Mouse (Mus musculus): ENCODE results near the gene Nlk. TPM values are rescaled to one million over a fixed set of nuclear protein-coding genes. Genes with fewer than 3 reads are reported as not detected.

The Nlk gene
- 7.0 and 7.5 TPM in 2 replicates for total RNA-seq (2014; rRNA removed)
- 4.8 and 5.5 TPM in 2 replicates for polyA plus RNA-seq (2012; rRNA removed)

- no peak for TF ChIP-seq CTCF (IDR thresholded peaks at IDR 0.05; ENCODE audit: low read depth, low read length)
- peak; percentile 78; the same call in 1 of the 2 replicates for TF ChIP-seq POLR2A (IDR thresholded peaks at IDR 0.05; ENCODE audit: extremely low read depth, insufficient read depth, low read length)
- H3K9ac ChIP-seq (ENCODE audit: low read depth, low read length), result peak within 1 kb of the TSS; percentile 70
- H3K79me2 ChIP-seq (ENCODE audit: control insufficient read depth, insufficient read depth, low read length), result peaks cover 10% of the 10 kb centered on the region
- H3K27me3 ChIP-seq (ENCODE audit: control insufficient read depth, insufficient read depth, low read length), result no peaks in the 10 kb centered on the region
- peaks cover 6% of the 10 kb centered on the region; the same call in 1 of the 2 replicates for H3K4me1 ChIP-seq (ENCODE audit: control insufficient read depth, insufficient read depth, low read length)
- DNase-seq (ENCODE audit: extremely low read depth, low read depth, low spot score), result peak; percentile 93
- H3K36me3 ChIP-seq (ENCODE audit: control insufficient read depth, insufficient read depth, low read length), result no peaks in the 10 kb centered on the region
- H3K4me3 ChIP-seq (ENCODE audit: insufficient read depth, low read depth, low read length), result peak within 1 kb of the TSS; percentile 75
- 1% methylated on average over 50 of the region's 65 CpGs for WGBS
- H3K27ac ChIP-seq (replicated peaks; ENCODE audit: insufficient read depth, low read depth, low read length), result peak within 1 kb of the TSS; percentile 42; the same call in 1 of the 2 replicates
Observed at GRCm38 (mm10) chr11:78696777-78697752, at the start of gene Nlk. Gene Nlk, minus strand, starts transcription at chr11:78697373.

DNA sequence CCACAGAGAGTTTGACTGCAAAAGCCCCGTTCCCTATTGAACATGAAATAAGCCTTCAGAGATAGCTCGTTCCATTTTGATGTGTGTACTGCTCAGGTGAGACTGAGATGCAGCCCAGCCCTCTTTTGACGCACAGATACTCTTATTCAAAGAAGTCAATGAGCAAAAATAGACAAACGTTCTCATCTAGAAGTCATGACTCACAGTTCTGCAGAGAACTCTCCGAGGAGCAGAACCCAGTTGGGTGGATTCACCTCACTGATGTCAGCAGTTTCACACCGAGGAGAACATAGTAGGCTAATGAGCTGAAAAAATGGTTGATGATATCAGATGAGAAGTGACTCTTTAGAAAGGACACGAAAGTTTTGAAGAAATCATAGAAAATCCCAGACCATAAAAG lies 49.1 kb upstream of the Nlk start:
- no peaks in the 10 kb centered on the region for H3K36me3 ChIP-seq (ENCODE audit: control insufficient read depth, insufficient read depth, low read length)
- no peak for DNase-seq (ENCODE audit: extremely low read depth, low read depth, low spot score)
- WGBS, result 89% methylated on average over 7 of the region's 7 CpGs
- no peak overlapping the region for H3K27ac ChIP-seq (replicated peaks; ENCODE audit: insufficient read depth, low read depth, low read length)
- peaks cover 6% of the 10 kb centered on the region; the same call in 1 of the 2 replicates for H3K4me1 ChIP-seq (ENCODE audit: control insufficient read depth, insufficient read depth, low read length)
- no peaks in the 10 kb centered on the region for H3K27me3 ChIP-seq (ENCODE audit: control insufficient read depth, insufficient read depth, low read length)
- no peaks in the 10 kb centered on the region for H3K79me2 ChIP-seq (ENCODE audit: control insufficient read depth, insufficient read depth, low read length)
- no peak overlapping the region for H3K9ac ChIP-seq (ENCODE audit: low read depth, low read length)
- TF ChIP-seq POLR2A (IDR thresholded peaks at IDR 0.05; ENCODE audit: extremely low read depth, insufficient read depth, low read length) (no peak), CTCF (IDR thresholded peaks at IDR 0.05; ENCODE audit: low read depth, low read length) (no peak)
- no peak overlapping the region for H3K4me3 ChIP-seq (ENCODE audit: insufficient read depth, low read depth, low read length)

DNA sequence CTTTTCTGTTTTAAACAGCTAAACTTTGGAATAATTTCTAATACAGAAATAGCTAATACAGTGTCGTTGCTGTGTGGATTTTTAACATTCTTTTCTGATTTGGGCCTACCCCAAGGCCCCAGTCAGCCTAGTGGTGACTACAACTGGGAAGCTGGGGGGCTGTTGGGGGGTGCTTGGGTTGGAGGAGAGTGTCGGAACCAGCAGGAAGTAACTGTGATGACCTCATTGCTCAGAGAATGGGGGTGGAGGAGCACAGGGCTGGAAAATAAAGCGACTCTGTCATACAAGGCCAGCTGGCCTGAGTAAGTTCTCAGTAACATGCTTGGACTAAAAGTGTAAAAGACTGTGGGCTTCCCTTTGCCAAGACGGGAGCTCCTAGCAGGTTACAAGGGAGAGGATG lies 48.3 kb upstream of the Nlk start:
- TF ChIP-seq CTCF (IDR thresholded peaks at IDR 0.05; ENCODE audit: low read depth, low read length) (no peak), POLR2A (IDR thresholded peaks at IDR 0.05; ENCODE audit: extremely low read depth, insufficient read depth, low read length) (no peak)
- 63% methylated on average over 4 of the region's 4 CpGs for WGBS
- DNase-seq (ENCODE audit: extremely low read depth, low read depth, low spot score), result peak; percentile 9

GRCm38 (mm10) chr11:78742461-78742860 lies 45.3 kb upstream of the Nlk start:
- H3K79me2 ChIP-seq (ENCODE audit: control insufficient read depth, insufficient read depth, low read length), result no peaks in the 10 kb centered on the region
- 64% methylated on average over 3 of the region's 3 CpGs for whole genome bisulfite sequencing
- DNase-seq (ENCODE audit: extremely low read depth, low read depth, low spot score), result no peak
- no peak for TF ChIP-seq POLR2A (IDR thresholded peaks at IDR 0.05; ENCODE audit: extremely low read depth, insufficient read depth, low read length)
- TF ChIP-seq CTCF (IDR thresholded peaks at IDR 0.05; ENCODE audit: low read depth, low read length), result no peak
- H3K36me3 ChIP-seq (ENCODE audit: control insufficient read depth, insufficient read depth, low read length), result no peaks in the 10 kb centered on the region
- H3K27ac ChIP-seq (replicated peaks; ENCODE audit: insufficient read depth, low read depth, low read length), result no peak overlapping the region
- no peak overlapping the region for H3K4me3 ChIP-seq (ENCODE audit: insufficient read depth, low read depth, low read length)
- no peaks in the 10 kb centered on the region for H3K4me1 ChIP-seq (ENCODE audit: control insufficient read depth, insufficient read depth, low read length)
- no peak overlapping the region for H3K9ac ChIP-seq (ENCODE audit: low read depth, low read length)
- H3K27me3 ChIP-seq (ENCODE audit: control insufficient read depth, insufficient read depth, low read length), result no peaks in the 10 kb centered on the region

More for the DNA sequence above, 48.3 kb upstream of the Nlk start:
- H3K9ac ChIP-seq (ENCODE audit: low read depth, low read length), result no peak overlapping the region
- H3K27me3 ChIP-seq (ENCODE audit: control insufficient read depth, insufficient read depth, low read length), result no peaks in the 10 kb centered on the region
- no peak overlapping the region for H3K4me3 ChIP-seq (ENCODE audit: insufficient read depth, low read depth, low read length)
- H3K79me2 ChIP-seq (ENCODE audit: control insufficient read depth, insufficient read depth, low read length), result no peaks in the 10 kb centered on the region
- H3K36me3 ChIP-seq (ENCODE audit: control insufficient read depth, insufficient read depth, low read length), result no peaks in the 10 kb centered on the region
- 0 out of 2 replicates have a peak, but pooled peaks cover under 1% of the 10 kb centered on the region for H3K4me1 ChIP-seq (ENCODE audit: control insufficient read depth, insufficient read depth, low read length)
- H3K27ac ChIP-seq (replicated peaks; ENCODE audit: insufficient read depth, low read depth, low read length), result no peak overlapping the region

DNA sequence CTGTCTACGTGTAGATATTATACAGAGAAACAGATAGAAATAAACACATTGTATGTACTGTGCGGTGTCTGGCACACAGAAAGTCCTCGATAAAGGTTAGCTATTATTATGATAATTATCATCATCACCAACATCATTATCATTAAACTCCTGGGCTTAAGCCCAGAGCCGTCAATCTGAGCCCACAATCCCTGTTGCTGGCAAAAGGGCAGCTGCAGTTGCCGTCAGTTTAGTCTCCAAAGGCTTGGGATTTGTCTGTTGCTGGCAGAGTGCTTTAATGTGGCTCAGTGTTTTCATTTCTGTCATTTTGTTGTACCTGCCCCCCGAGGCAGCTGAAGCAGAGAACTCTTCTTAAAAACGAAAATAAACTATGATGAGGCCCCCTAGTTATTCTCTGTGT lies 44.8 kb upstream of the Nlk start:
- WGBS, result 85% methylated on average over 7 of the region's 7 CpGs

More for the DNA sequence above, 44.8 kb upstream of the Nlk start:
- Histone ChIP-seq H3K9ac (ENCODE audit: low read depth, low read length) (no peak overlapping the region), H3K4me3 (ENCODE audit: insufficient read depth, low read depth, low read length) (no peak overlapping the region), H3K4me1 (ENCODE audit: control insufficient read depth, insufficient read depth, low read length) (no peaks in the 10 kb centered on the region), H3K27ac (replicated peaks; ENCODE audit: insufficient read depth, low read depth, low read length) (no peak overlapping the region), H3K36me3 (ENCODE audit: control insufficient read depth, insufficient read depth, low read length) (no peaks in the 10 kb centered on the region), H3K79me2 (ENCODE audit: control insufficient read depth, insufficient read depth, low read length) (no peaks in the 10 kb centered on the region), H3K27me3 (ENCODE audit: control insufficient read depth, insufficient read depth, low read length) (no peaks in the 10 kb centered on the region)
- no peak for DNase-seq (ENCODE audit: extremely low read depth, low read depth, low spot score)
- TF ChIP-seq POLR2A (IDR thresholded peaks at IDR 0.05; ENCODE audit: extremely low read depth, insufficient read depth, low read length) (no peak), CTCF (IDR thresholded peaks at IDR 0.05; ENCODE audit: low read depth, low read length) (no peak)

Data from liver, adult 2 months (tissue).